8 mouse cellular contexts compared by ENCODE assay signal in the genomic region with DNA sequence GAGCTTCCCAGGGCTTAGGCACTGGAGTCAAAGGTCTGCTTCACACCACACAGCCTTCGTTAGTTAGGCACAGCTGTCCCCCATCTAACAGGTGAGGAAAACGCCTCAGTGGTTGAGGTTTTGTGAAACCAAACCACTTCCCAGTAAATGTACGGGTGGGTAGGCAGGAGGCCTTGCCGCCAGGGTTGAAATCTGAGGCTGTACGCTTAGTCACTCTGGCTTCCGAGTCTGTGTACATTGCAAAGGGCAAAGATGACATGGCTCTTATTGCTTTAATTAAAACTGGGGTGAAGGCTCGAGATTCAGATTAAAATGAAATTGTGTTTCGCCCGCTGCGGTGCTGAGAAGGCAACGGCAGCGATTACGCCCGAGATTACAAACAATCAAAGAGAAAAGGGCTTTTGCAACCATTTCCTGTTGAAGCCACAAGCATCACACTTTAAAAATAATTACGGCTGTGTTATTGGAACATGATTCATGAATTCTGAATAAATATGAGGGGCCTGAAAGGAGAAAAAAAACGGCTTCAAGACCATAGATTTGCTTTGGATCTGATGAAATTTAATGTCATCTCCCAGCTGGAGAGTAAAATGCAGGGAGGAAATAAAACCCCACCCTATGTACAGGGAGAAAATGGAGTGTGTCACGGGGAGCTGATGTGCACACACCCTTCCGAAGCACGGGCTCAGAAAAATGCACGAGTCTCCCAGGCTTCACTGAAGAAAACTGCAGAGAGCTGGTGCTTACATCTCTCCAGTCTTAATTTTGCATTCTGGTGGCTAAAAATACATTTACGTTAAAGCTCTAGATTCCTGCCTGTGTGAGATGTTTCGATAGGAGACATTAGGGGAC. TPM values are rescaled to one million over a fixed set of nuclear protein-coding genes. Genes with fewer than 3 reads are reported as not detected.
DNase-seq lines count a peak whose midpoint lies in the region; ATAC-seq lines count a peak whose summit lies in the region.

No protein-coding gene starts in this region.

- no peaks in the 10 kb centered on the region for H3K36me3 ChIP-seq in embryonic facial prominence, embryonic 13.5 days
- H3K36me3 ChIP-seq in embryonic facial prominence, embryonic 10.5 days (replicated peaks): no peaks in the 10 kb centered on the region
- no peaks in the 10 kb centered on the region for H3K36me3 ChIP-seq in midbrain, embryonic 14.5 days (ENCODE audit: control insufficient read depth, insufficient read depth, low read length)

- H3K9me3 ChIP-seq in embryonic facial prominence, embryonic 13.5 days: no peaks in the 10 kb centered on the region
- H3K9me3 ChIP-seq in embryonic facial prominence, embryonic 10.5 days: no peaks in the 10 kb centered on the region
- no peaks in the 10 kb centered on the region for H3K9me3 ChIP-seq in midbrain, embryonic 14.5 days (ENCODE audit: control insufficient read depth, low read length)

- H3K4me2 ChIP-seq in embryonic facial prominence, embryonic 13.5 days: peak overlapping the region; percentile 5; the same call in 1 of the 2 replicates
- H3K4me2 ChIP-seq in midbrain, embryonic 14.5 days (ENCODE audit: low read length): no peak overlapping the region

- H3K27me3 ChIP-seq in embryonic facial prominence, embryonic 13.5 days: peaks cover 3% of the 10 kb centered on the region; the same call in 1 of the 2 replicates
- H3K27me3 ChIP-seq in embryonic facial prominence, embryonic 10.5 days (replicated peaks; ENCODE audit: low read depth, poor library complexity, severe bottlenecking): no peaks in the 10 kb centered on the region
- H3K27me3 ChIP-seq in midbrain, embryonic 14.5 days (ENCODE audit: control insufficient read depth, insufficient read depth, low read length): no peaks in the 10 kb centered on the region

- no peak for DNase-seq in embryonic facial prominence, embryonic 10.5 days (ENCODE audit: low spot score)
- peak; percentile 21 to 45 for DNase-seq in spleen, postnatal 36 days (ENCODE audit: low spot score in 2 of 2)
- no peak for DNase-seq in spleen, adult 12 weeks (ENCODE audit: low spot score)
- DNase-seq in midbrain, embryonic 14.5 days: peak; percentile 55
- DNase-seq in cerebellum, adult 9-10 months: no peak
- no peak for DNase-seq in embryo, embryonic 10 days (ENCODE audit: low spot score)
- DNase-seq in lung, postnatal 25 days (ENCODE audit: low spot score): no peak

- 59% methylated on average over 22 of the region's 22 CpGs for WGBS in embryonic facial prominence, embryonic 13.5 days
- 82% methylated on average over 22 of the region's 22 CpGs for WGBS in embryonic facial prominence, embryonic 10.5 days
- 67% methylated on average over 22 of the region's 22 CpGs for WGBS in midbrain, embryonic 14.5 days

- H3K4me3 ChIP-seq in embryonic facial prominence, embryonic 13.5 days: no peak overlapping the region
- no peak overlapping the region for H3K4me3 ChIP-seq in embryonic facial prominence, embryonic 10.5 days
- H3K4me3 ChIP-seq in midbrain, embryonic 14.5 days (replicated peaks; ENCODE audit: low read depth, low read length): no peak overlapping the region

- ATAC-seq in embryonic facial prominence, embryonic 13.5 days (ENCODE audit: insufficient number of reproducible peaks, insufficient read depth, low FRiP score, low TSS enrichment, low read depth): no peak
- no peak for ATAC-seq in midbrain, embryonic 14.5 days (ENCODE audit: low FRiP score, low TSS enrichment)

- H3K27ac ChIP-seq in embryonic facial prominence, embryonic 13.5 days: no peak overlapping the region
- H3K27ac ChIP-seq in embryonic facial prominence, embryonic 10.5 days (replicated peaks): no peak overlapping the region
- H3K27ac ChIP-seq in midbrain, embryonic 14.5 days (replicated peaks; ENCODE audit: low read depth, low read length): peak overlapping the region; percentile 75

- H3K4me1 ChIP-seq in embryonic facial prominence, embryonic 13.5 days: peaks cover 26% of the 10 kb centered on the region
- peaks cover 11% of the 10 kb centered on the region for H3K4me1 ChIP-seq in embryonic facial prominence, embryonic 10.5 days
- peaks cover 9% of the 10 kb centered on the region for H3K4me1 ChIP-seq in midbrain, embryonic 14.5 days (ENCODE audit: control insufficient read depth, insufficient read depth, low read length)

- H3K9ac ChIP-seq in embryonic facial prominence, embryonic 13.5 days: no peak overlapping the region
- peak overlapping the region; percentile 7; the same call in 1 of the 2 replicates for H3K9ac ChIP-seq in midbrain, embryonic 14.5 days (replicated peaks; ENCODE audit: low read length)

RNA-seq across cellular contexts. Expression of a gene that starts 50.5 kb away (rescaled TPM):
- polyA plus RNA-seq in embryonic facial prominence, embryonic 13.5 days (2015; fragmentation: Nextera tagmentation; extraction: Ambion mirVana): 2.3 and 3.0 TPM in 2 replicates
- 16.3 and 17.8 TPM in 2 replicates for polyA plus RNA-seq in embryonic facial prominence, embryonic 10.5 days (2016; fragmentation: Nextera tagmentation; extraction: Ambion mirVana)
- polyA plus RNA-seq in midbrain, embryonic 14.5 days (2014; fragmentation: Nextera tagmentation; extraction: Ambion mirVana): 36.7 and 46.8 TPM in 2 replicates

Comparison
In these comparisons a context has a peak if more than half of its experiments do, and no peak if none do; other contexts are left out.
1. DNase-seq: peak in spleen, postnatal 36 days (2 of 2) and midbrain, embryonic 14.5 days (single experiment); none in embryonic facial prominence, embryonic 10.5 days (single experiment), spleen, adult 12 weeks (single experiment), cerebellum, adult 9-10 months (single experiment), embryo, embryonic 10 days (single experiment) and lung, postnatal 25 days (single experiment).